Mouse (Mus musculus): ENCODE results near the gene Atp2b2.

GRCm38 (mm10) chr6:113749119-113749685, 293.2 kb downstream of the Atp2b2 start:
- no peak for TF ChIP-seq CTCF (IDR thresholded peaks at IDR 0.05; ENCODE audit: insufficient read depth, low read depth, low read length)
- TF ChIP-seq POLR2A (IDR thresholded peaks at IDR 0.05; ENCODE audit: insufficient read depth, low read depth, low read length), result no peak

Measured in olfactory bulb, adult 2 months (tissue).